Mouse (Mus musculus): ENCODE data around the gene Pnpt1. TPM values are rescaled to one million over a fixed set of nuclear protein-coding genes. Genes with fewer than 3 reads are reported as not detected.

Pnpt1 gene
- 100 to 1,000 TPM in 11 of 26 experiments, 10 to 100 TPM in 15; 21.8 to 174 (median 76.2) TPM for total RNA-seq (2018; cell fraction: chromatin; rRNA removed)
- total RNA-seq (2018; cell fraction: cytosol; rRNA removed) = 10 to 100 TPM; 14.3 to 49.3 (median 25.1) TPM
- total RNA-seq (2018; cell fraction: nucleus; rRNA removed) = 100 to 1,000 TPM in 1 of 26 experiments, 10 to 100 TPM in 25; 13.7 to 145 (median 53.5) TPM
- polyA plus RNA-seq (2018) = 27.9 to 38.9 TPM (median 30.4 TPM) in 3 replicates

- Histone ChIP-seq H3K4me3 (ENCODE audit: inconsistent target) (peak within 1 kb of the TSS; percentile 97), H3K79me2 (ENCODE audit: inconsistent target) (peaks cover 25% of the 10 kb centered on the region), H3K27ac (peak within 1 kb of the TSS; percentile 52), H3K36me3 (ENCODE audit: inconsistent target) (peaks cover 26% of the 10 kb centered on the region)
- WGBS (ENCODE audit: missing documents) = under 1% methylated on average over 47 of the region's 50 CpGs
Measured at GRCm38 (mm10) chr11:29130385-29131355, at the start of gene Pnpt1. Gene Pnpt1 (plus strand): TSS chr11:29130744.

- H3K27ac ChIP-seq = no peak overlapping the region
- no peaks in the 10 kb centered on the region for H3K36me3 ChIP-seq (ENCODE audit: inconsistent target)
- WGBS (ENCODE audit: missing documents) = 92% methylated on average over 2 of the region's 2 CpGs
- no peaks in the 10 kb centered on the region for H3K79me2 ChIP-seq (ENCODE audit: inconsistent target)
- H3K4me3 ChIP-seq (ENCODE audit: inconsistent target) = no peak overlapping the region
Measured at GRCm38 (mm10) chr11:29092403-29092802, 38.1 kb upstream of the Pnpt1 start.

GRCm38 (mm10) chr11:29098926-29099325 lies 31.6 kb upstream of the Pnpt1 start:
- no peak overlapping the region for H3K27ac ChIP-seq
- H3K4me3 ChIP-seq (ENCODE audit: inconsistent target) = no peak overlapping the region
- 87% methylated on average over 2 of the region's 2 CpGs for WGBS (ENCODE audit: missing documents)
- no peaks in the 10 kb centered on the region for H3K79me2 ChIP-seq (ENCODE audit: inconsistent target)
- no peaks in the 10 kb centered on the region for H3K36me3 ChIP-seq (ENCODE audit: inconsistent target)

- Histone ChIP-seq H3K4me3 (ENCODE audit: inconsistent target) (peak overlapping the region; percentile 97), H3K27ac (peak overlapping the region; percentile 39), H3K79me2 (ENCODE audit: inconsistent target) (peaks cover 25% of the 10 kb centered on the region), H3K36me3 (ENCODE audit: inconsistent target) (peaks cover 18% of the 10 kb centered on the region)
- 13% methylated on average over 5 of the region's 11 CpGs for WGBS (ENCODE audit: missing documents)
Measured at GRCm38 (mm10) chr11:29129862-29130384, 621 bp upstream of the Pnpt1 start.

- peaks cover 84% of the 10 kb centered on the region for H3K36me3 ChIP-seq (ENCODE audit: inconsistent target)
- 67% methylated on average over 1 of the region's 1 CpGs for WGBS (ENCODE audit: missing documents)
- H3K4me3 ChIP-seq (ENCODE audit: inconsistent target) = no peak overlapping the region
- no peaks in the 10 kb centered on the region for H3K79me2 ChIP-seq (ENCODE audit: inconsistent target)
- no peak overlapping the region for H3K27ac ChIP-seq
Measured at GRCm38 (mm10) chr11:29140671-29141070, 10.1 kb downstream of the Pnpt1 start.

- H3K27ac ChIP-seq = peak overlapping the region; percentile 55
- 0% methylated on average over 1 of the region's 2 CpGs for WGBS (ENCODE audit: missing documents)
- no peak overlapping the region for H3K4me3 ChIP-seq (ENCODE audit: inconsistent target)
- no peaks in the 10 kb centered on the region for H3K79me2 ChIP-seq (ENCODE audit: inconsistent target)
- peaks cover 44% of the 10 kb centered on the region for H3K36me3 ChIP-seq (ENCODE audit: inconsistent target)
Measured at GRCm38 (mm10) chr11:29148901-29149300, 18.4 kb downstream of the Pnpt1 start.

- no peak overlapping the region for H3K27ac ChIP-seq
- no peak overlapping the region for H3K4me3 ChIP-seq (ENCODE audit: inconsistent target)
- no peaks in the 10 kb centered on the region for H3K79me2 ChIP-seq (ENCODE audit: inconsistent target)
- WGBS (ENCODE audit: missing documents) = 88% methylated on average over 3 of the region's 4 CpGs
- peaks cover 33% of the 10 kb centered on the region; the same call in 1 of the 2 replicates for H3K36me3 ChIP-seq (ENCODE audit: inconsistent target)
Measured at GRCm38 (mm10) chr11:29163569-29163968, 33.0 kb downstream of the Pnpt1 start.

- H3K79me2 ChIP-seq (ENCODE audit: inconsistent target) = peaks cover 50% of the 10 kb centered on the region
- H3K27ac ChIP-seq = peak overlapping the region; percentile 94
- peak overlapping the region; percentile 99 for H3K4me3 ChIP-seq (ENCODE audit: inconsistent target)
- under 1% methylated on average over 34 of the region's 34 CpGs for whole genome bisulfite sequencing (ENCODE audit: missing documents)
- H3K36me3 ChIP-seq (ENCODE audit: inconsistent target) = no peaks in the 10 kb centered on the region
Measured at GRCm38 (mm10) chr11:29171959-29172391, 41.4 kb downstream of the Pnpt1 start.

GRCm38 (mm10) chr11:29172563-29173124 lies 42.1 kb downstream of the Pnpt1 start, which contains the start of gene Ppp4r3b:
Gene Ppp4r3b (plus strand): TSS chr11:29172890.
- H3K36me3 ChIP-seq (ENCODE audit: inconsistent target) = peaks cover 6% of the 10 kb centered on the region; the same call in 1 of the 2 replicates
- peak within 1 kb of the TSS; percentile 99 for H3K4me3 ChIP-seq (ENCODE audit: inconsistent target)
- peaks cover 56% of the 10 kb centered on the region for H3K79me2 ChIP-seq (ENCODE audit: inconsistent target)
- WGBS (ENCODE audit: missing documents) = 1% methylated on average over 50 of the region's 50 CpGs
- H3K27ac ChIP-seq = peak within 1 kb of the TSS; percentile 94

GRCm38 (mm10) chr11:29173125-29173631 lies 42.6 kb downstream of the Pnpt1 start:
- Histone ChIP-seq H3K4me3 (ENCODE audit: inconsistent target) (peak overlapping the region; percentile 99), H3K27ac (peak overlapping the region; percentile 94), H3K79me2 (ENCODE audit: inconsistent target) (peaks cover 62% of the 10 kb centered on the region), H3K36me3 (ENCODE audit: inconsistent target) (peaks cover 11% of the 10 kb centered on the region; the same call in 1 of the 2 replicates)
- 0% methylated on average over 38 of the region's 38 CpGs for WGBS (ENCODE audit: missing documents)

GRCm38 (mm10) chr11:29173706-29174436 lies 43.3 kb downstream of the Pnpt1 start:
- Histone ChIP-seq H3K79me2 (ENCODE audit: inconsistent target) (peaks cover 69% of the 10 kb centered on the region), H3K4me3 (ENCODE audit: inconsistent target) (peak overlapping the region; percentile 99), H3K36me3 (ENCODE audit: inconsistent target) (peaks cover 14% of the 10 kb centered on the region; the same call in 1 of the 2 replicates), H3K27ac (peak overlapping the region; percentile 94)
- 4% methylated on average over 12 of the region's 13 CpGs for WGBS (ENCODE audit: missing documents)

- H3K36me3 ChIP-seq (ENCODE audit: inconsistent target) = peaks cover 25% of the 10 kb centered on the region
Measured at GRCm38 (mm10) chr11:29179319-29179718, 48.8 kb downstream of the Pnpt1 start.

GRCm38 (mm10) chr11:29180657-29181056 lies 50.1 kb downstream of the Pnpt1 start:
- Histone ChIP-seq H3K27ac (no peak overlapping the region), H3K36me3 (ENCODE audit: inconsistent target) (peaks cover 25% of the 10 kb centered on the region), H3K4me3 (ENCODE audit: inconsistent target) (no peak overlapping the region), H3K79me2 (ENCODE audit: inconsistent target) (peaks cover 100% of the 10 kb centered on the region)
- WGBS (ENCODE audit: missing documents) = 100% methylated on average over 3 of the region's 3 CpGs

More at GRCm38 (mm10) chr11:29179319-29179718, 48.8 kb downstream of the Pnpt1 start:
- H3K79me2 ChIP-seq (ENCODE audit: inconsistent target) = peaks cover 100% of the 10 kb centered on the region
- no peak overlapping the region for H3K27ac ChIP-seq
- no peak overlapping the region for H3K4me3 ChIP-seq (ENCODE audit: inconsistent target)
- WGBS (ENCODE audit: missing documents) = 100% methylated on average over 1 of the region's 1 CpGs
